Mouse (Mus musculus) E14TG2a.4 (cell line): ENCODE data around the gene Pcna.

Experiments
- CTCF ChIP-seq: conservative IDR thresholded peaks from 2 replicates; pipeline ENCODE4 v1.5.1; 2014; ENCODE audit warnings: low read length
- NANOG ChIP-seq: IDR thresholded peaks from 2 replicates; pipeline ENCODE4 v1.6.1; 2014; ENCODE audit warnings: borderline replicate concordance, low read length, mixed read lengths
- POU5F1 ChIP-seq: IDR thresholded peaks from 2 replicates; pipeline ENCODE4 v1.6.1; 2014; ENCODE audit warnings: low read length, borderline replicate concordance

DNA sequence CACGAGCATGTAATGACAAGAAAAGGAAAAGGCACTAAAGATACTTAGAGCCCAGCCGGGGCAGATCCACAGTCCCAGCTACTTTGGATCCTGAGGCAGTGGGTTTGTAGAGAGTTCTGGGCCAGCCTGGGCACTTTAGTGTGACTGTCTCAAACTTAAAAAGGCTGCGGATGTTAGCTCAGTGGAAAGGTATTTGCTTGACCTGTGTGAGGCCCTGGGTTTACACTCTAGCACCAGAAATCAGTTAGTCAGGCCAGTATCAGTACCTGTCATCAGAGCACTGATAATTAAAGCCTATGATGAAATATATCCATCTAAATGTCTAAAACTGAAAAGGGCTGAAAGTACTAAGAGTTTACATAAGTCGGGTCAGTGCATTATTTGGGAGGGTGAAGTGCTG lies 23.1 kb upstream of the Pcna start:
- TF ChIP-seq CTCF (no peak), NANOG (no peak), POU5F1 (no peak)
